Mouse (Mus musculus) induced T-regulatory cell, adult 2 months (primary cell): Measurements from ENCODE around the gene Rap1b.

Experiments
- DNase-seq: peaks from one replicate; pipeline ENCODE4 v3.0.0-alpha.2; 2012; ENCODE audit warnings: low read depth

Gene Rap1b

DNA sequence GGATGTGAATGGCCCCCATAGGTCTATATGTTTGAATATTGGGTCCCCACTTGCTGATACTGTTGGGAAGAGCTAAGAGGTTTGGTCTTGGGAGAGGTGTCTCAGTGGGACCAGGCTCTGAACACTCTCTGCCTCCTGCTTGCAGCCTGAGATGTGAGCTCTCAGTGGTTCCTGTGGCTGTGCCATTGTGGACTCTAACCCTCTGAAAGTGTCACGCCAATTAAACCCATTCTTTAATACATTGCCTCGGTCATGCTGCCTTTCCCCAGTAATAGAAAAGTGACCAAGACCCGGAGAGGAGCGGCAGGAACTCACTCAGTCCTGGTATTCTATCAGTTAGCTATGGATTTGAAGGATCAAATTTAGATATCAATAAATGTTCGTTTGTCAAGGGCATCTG is 12.4 kb upstream of the Rap1b start:
- no peak for DNase-seq

DNA sequence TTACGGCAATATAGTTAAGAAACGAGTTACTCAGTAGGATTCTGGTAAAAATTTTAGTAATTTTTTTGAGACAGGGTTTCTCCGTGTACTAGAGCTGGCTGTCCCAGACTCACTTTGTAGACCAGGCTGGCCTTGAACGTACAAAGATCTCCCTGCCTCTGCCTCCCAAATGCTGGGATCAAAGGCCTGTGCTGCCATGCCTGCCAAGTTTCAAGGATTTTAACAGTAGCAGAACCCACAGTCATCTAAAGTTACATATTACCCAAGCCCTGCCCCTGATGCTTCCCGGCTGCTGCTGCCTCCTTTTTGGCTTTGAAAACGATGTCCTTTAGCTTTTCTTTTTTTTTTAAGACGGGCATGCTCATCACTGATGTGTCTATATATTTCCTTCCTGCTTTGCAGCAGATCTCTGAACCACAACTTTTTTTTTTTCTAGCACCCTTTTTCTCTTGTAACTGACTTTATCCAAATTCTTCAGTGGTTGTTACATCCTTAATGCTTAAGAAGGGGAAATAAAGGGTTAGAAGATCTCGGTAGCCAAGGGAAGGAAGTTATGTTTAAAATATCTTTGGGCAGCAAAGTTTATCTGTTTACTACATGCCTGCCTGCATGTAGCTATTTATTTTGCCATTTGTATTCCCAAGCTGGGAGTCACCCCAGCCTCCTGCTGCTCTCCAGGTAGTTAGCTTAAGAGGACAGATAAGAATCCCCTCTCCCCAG is 10.3 kb upstream of the Rap1b start:
- peak; percentile 57 for DNase-seq

DNA sequence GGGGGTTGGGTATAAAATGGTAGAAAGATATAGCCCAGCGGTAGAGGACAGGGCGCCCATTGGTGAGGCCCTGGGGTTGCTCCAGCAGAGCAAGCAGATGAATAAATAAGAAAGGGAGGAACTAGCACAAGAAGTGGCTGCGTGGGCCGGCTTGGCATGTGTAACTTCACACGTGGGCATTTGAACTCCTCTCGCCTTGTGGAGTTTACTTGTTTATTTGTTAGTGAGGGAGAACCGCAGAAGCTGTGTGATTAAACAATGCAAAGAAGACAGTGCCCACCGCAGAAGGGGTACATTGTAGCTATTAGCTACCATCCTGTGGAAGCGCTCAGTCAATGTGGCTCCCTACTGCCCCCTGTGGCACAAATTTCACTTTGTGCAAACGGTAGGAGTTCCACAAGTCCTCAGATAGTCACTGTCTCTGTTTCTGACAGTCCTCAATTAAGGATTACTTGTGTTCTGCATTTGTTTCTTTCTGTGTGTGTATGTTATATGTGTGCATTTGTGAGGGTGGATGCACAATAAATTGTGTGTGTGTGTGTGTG is 6.9 kb upstream of the Rap1b start:
- peak; percentile 42 for DNase-seq

DNA sequence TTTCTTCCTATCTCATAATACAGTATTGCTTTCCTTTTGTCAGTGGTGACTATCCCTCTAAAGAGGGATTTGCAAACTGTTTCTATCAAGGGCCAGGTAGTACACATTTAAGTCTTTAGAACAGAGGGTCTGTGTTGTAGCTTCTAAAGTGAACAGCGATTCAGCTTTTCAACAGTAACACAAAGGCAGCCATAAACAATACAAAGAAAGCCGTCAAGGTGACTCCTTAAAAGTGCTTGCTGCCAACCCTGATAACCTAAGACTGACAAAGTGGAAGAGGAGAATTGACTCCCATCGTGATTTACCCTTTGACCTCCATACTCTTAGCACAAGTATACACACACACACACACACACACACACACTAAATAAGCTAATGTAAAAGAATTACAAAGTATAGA is 3.1 kb upstream of the Rap1b start:
- DNase-seq: no peak

DNA sequence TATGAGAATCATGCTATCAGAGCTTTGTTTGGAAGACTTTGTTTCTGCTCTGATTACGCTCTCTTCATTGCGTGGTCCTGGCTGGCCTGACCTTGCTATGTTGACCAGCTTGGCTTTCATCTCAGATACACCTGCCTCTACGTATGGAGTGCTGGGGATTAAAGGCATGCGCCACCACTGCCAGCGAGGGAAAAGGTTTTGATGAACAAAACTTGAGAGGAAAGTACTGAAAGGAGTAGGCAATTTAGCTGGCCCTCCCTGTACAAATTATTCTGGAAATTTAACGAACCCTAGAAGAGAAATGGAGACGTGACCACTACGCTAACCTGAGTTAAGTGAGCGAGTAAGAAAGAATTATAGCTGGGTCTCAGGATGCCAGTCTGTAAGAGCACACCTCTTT is 961 bp upstream of the Rap1b start:
- no peak for DNase-seq

DNA sequence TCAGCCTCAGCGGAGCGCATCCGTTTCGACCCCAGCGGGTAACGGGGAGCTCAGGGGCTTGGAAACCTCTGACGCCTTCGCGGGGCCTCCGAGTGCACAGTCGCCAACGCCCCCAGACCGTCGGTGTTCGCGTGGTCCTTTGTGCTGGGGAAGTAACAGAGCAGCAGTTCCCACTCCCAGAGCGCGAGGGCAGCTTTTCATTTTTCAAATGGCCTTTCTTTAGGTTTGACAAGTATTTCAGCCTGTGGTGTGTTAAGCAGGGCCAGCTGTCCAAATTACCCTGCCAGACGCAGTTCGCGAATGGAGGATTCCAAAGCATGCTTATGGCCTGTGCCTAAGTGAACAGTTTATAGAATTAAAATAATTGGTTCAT is 411 bp upstream of the Rap1b start:
- DNase-seq: no peak

DNA sequence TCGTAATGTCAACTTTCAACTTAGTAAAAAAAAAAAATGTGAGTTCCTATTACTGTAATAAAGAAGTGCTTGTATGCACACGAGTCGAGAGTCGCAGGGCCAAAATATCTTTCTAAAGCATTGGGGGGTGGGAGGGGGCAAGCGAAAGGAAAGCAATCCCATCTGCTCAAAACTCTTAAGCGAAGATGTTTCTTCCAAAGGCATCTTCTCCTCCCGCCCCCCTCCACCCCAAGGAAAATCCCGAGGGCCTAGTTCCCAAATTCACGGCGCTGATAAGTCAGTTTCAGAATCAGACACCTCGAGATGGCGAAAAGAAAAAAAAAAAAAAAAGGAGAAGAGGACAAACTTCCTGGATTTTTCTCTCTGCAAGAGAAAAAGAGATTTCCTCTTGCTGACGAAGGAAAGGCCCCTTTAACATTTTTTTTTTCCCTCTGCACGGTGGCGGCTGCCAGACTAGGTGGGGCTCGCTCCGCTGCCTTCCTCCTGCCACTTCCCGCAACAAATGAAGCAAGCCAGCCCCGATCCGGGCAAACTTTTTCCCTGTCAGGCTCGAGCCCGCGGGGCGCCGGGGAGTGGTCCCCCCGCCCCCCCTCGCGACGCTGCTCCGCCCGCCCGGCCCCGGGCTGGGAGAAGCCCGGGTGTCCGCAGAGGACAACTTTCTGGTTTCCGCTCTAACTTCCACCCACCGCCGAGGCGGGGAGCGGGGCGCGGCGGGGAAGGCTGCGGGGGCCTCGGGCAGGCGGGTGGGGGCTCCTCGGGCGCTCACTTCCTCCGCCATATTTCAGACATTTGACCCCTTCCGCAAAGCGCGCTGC is 846 bp downstream of the Rap1b start:
- peak; percentile 78 for DNase-seq

DNA sequence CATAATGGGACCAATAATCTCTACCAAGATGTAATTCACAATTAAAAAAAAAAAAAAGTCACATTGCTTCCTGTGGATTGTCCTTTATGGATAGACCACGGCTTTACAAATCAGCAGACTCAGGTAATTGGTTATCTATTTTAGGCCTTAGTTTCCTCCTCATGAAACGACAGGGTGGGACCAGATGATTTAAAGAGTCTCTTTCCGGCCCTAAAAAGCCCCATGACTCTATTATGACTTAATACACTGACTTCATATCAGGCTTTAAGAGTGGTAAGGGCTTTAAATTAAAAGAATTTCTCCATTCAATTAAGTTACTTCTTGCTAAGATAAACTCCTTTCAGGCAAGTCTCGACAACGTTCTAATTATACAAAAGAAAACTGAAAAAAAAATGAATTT is 1.6 kb downstream of the Rap1b start:
- DNase-seq: peak; percentile 80

DNA sequence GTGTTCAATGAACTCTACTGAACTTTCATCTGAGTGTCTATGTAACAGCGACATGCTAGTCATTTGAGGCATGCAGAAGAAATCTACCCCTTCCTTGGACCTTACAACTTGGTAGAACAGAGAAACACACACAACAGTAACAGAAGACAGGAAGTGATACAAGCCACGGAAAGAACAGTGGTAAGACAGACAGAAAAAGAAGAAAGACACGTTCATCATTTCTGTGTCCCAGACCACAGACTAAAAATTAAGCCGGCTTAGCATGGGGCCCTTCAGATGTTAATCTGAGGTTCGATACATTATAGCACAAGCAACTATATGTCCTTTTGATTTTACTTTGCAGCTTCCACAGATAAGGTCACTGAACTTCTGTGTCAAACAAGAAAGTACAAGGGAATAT is 2.1 kb downstream of the Rap1b start:
- peak; percentile 86 for DNase-seq

DNA sequence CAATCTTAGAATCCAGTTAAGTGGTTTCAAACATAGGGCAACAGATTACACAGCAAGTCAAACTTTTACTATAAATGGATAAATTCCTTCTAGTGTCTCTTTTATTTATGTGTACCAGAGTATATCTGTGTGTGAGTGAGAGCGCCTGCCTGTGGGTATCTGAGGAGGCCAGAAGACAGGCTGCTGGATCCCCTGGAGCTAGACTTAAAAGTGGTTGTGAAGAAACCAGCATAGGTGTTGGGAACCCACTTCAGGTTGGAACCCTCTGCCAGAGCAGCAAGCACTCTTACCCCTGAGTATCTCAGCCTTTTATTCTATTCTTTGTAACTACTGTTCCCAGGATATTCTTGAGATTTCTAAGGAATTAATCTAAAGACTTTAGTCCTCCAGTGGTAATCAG is 4.1 kb downstream of the Rap1b start:
- no peak for DNase-seq

DNA sequence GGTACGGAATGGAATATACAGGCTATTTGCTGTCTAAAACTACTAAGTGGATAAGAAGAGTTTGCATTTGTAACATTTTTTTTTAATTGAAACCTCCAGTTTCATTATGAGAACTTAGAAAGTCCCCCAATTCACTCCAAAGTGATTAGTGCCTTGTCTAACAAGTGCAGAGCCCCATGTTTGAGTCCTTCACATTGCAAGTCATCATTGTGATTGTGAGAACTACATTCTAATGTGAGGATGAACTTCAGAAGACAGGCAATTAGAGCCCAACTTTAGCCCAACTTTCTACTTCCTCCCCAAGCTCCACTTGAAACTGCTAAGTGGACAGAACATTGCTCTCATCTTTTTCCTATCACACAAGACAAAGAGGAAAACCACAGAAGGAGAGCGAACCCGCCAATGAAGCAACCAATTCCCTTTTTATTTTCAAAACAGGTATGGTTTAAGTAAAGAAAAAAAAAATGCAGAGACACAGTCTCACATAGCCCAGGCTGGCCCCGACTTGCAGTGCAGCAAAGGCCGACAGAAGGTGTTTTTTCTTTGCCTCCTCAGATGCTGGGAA is 5.3 kb downstream of the Rap1b start:
- peak; percentile 77 for DNase-seq

DNA sequence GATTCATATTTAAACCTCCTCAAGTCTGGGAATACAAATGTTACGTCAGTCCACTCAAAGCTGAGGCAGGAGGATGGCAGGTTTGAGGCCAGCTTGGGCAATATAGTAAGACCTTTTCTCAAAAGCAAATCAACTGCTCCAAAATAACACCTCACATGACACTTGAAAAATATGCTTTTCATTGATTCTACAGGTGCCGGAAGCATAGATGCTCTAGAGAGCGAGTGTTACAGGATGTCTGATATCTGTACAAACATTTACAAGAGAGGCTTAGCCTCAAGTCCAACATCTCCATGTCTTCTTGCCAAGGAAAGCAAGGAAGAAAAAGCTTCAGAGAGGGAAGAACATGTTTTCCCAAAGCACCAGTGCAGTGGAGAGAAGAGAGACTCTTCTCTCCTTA is 6.1 kb downstream of the Rap1b start:
- DNase-seq: peak; percentile 66

DNA sequence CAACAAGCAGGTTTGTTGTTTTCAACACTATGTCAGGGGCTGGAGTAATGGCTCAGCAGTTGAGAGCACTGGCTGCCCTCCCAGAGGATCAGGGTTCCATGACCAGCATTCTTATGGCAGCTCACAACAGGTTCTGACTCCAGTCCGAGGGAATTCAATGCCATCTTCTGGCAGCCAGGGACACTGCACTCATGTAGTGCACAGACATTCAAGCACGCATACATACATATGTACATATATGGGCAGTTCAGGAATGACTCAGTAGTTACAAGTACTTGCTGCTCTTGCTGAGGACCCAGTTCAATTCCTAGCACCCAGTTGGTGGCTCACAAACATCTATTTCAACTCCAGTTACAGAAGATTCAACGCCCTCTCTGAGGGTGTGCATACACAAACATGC is 6.9 kb downstream of the Rap1b start:
- DNase-seq: peak; percentile 71

DNA sequence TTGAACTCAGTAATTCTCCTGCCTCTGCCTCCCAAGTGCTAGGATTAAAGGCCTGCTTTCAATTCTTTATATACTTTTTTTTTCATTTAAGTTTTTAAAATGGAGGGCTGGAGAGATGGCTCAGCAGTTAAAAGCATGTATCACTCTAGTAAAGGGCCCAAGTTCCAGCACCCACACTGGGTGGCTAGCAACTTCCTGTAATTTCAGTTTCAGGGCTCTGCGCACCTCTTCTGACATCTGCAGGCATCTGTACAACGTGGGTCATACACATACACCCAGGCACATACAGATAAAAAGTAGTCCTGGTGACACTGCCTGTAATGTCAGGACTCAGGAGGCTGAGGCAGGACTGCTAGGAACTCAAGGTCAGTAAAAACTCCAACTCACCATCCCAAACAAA is 9.5 kb downstream of the Rap1b start:
- peak; percentile 76 for DNase-seq

DNA sequence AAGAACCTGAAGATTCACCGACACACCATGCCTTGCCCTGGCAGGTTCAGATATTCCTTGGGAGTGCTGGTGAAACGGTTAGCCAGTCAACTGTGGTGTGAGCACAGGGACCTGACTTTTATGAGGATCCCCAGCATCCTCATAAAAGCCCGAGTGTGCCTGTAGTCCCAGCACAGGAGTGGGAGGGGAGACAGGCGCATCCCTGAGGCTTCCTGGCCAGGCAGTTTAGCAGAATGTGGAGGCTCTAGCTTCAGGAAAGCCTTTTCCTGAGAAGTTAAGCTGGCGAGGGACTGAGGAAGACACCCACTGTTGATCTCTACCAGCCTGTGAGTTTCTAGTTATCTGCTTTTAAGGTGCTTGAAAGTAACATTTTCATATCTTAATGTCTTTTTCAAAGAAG is 10.4 kb downstream of the Rap1b start:
- no peak for DNase-seq

DNA sequence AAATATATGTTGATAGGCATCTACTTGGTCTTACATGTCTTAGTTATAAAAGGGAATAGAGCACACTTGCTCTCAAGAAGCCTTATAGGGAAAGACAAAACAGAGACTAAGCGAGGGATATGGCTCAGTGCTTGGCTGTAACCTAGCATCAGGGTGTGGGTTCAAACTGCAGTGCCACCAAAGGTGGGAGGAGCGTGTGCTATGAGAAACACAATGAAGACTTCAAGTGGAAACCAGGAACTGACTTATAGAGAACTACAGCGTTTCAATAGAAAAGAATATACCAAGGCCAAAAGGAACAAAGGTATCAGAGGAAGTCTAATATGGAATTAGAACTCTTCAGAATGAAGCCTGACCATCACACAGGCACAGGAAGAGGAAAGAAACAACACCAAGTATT is 15.0 kb downstream of the Rap1b start:
- DNase-seq: peak; percentile 70

DNA sequence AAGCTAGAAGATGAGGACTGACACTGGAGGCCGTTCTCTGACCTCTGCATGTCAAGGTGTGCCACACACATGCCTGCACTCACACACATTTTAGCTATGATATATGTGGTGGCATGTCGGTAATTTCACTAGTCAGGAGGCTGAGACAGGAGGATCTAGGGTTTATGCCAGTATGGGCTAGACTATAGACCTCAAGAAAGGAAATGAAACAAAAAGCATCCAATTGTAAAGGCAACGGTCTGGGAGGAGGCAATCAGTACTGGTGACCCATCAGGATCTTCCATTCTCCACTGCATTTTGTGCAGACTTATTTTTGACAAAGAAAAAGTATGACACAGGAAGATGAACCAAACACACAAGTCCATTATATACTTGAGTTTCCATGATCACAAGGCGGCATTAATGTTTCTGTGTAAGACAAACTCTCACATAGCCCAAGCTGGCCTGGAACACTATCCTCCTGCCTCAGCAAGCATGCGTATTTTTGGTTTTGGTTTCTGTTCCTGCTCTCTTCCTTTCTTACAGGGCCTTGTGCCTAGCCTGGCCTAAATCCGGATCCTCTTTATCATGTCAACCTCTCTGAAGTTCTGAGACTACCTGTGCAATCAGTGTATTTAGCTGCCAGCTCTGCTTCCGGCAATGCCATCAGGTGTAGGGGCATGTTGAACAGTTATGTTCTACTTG is 16.2 kb downstream of the Rap1b start:
- DNase-seq: peak; percentile 83

DNA sequence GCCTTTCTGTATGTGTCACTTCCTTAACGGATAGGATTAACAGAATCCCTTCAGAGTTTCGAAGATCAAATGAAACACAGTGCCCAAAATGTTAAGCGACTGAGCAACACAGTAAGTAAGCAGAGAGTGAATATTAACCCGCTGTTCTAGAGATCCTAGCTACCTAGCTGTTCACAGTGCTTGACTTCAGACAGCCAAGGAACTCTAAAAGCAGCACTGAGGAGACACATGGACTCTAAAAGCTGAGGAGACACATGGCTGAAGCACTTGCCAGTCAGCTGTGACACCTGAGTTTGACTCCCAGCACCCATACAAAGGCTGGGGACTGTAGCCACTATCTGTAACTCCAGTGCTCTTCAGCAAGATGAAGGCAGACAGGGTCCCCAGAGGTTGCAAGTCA is 16.8 kb downstream of the Rap1b start:
- no peak for DNase-seq

DNA sequence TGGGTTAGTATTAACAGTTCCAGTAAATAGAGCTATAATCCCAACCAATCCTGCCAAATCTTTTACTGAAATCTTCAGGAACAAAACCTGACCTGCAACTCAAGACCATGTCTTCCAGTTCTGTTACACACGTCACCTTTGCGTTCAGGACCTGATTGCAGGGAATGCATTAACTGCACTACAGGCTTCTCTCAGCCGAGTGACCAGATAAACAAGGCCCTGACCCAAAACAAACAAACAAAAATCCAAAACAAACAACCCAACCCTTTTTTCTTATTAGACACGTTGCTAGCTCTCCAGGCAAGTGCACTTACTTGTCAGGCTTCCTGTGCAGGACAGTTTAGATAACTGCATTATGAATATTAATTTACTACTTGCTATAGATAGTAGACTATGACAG is 17.3 kb downstream of the Rap1b start:
- DNase-seq: no peak

DNA sequence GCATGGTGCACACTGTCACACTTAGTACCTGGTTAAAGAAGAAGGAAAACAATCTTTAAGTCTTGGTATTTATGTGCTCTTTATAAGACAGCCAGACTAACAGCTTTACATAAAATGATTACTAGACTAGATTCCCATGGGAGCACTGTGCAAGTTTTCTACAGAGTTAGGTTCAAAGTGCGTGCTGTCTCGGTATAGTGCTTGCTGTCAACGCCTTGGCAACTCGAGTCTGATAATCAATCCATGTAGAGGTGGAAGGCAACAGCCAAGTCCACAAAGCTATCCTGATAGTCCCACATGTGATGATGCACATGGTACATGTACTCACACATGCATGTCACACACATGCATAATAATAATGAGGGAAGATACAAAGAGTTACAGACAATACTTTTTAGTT is 21.2 kb downstream of the Rap1b start:
- DNase-seq: no peak

DNA sequence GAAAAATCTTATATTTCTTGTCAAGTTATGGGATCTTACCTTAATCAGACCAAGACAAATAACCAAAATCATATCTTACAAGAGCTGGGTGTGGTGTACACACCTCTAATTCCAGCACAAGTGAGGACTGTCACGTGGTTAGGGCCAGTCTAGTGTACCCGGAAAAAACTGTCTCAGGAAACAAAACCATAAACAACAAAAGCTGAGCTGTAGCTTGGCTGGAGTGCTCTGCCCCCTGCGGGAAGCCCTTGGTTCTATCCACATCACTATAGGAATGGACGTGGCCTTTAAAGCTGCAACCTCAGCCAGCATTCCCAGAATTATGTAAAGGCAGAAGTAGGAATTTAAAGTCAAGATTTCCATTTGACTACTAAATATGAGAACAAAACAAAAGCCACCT is 21.7 kb downstream of the Rap1b start:
- no peak for DNase-seq

DNA sequence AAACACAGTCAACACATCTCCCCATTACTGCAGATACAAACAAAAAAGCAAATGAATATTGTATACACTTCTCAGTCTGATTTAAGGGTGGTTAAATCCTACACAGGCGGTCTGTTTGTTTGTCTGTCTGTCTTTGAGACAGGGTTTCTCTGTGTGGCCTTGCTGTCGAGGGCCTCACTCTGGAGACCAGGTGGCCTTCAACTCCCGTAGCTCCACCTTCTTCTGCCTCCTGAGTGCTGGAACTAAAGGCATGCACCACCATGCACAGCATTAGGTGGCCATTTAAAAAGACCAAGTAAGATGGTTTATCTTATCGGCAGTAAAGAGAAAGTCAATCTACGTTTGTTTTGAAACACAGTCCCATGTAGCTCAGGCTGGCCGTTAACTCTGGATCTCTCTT is 22.5 kb downstream of the Rap1b start:
- DNase-seq: no peak

DNA sequence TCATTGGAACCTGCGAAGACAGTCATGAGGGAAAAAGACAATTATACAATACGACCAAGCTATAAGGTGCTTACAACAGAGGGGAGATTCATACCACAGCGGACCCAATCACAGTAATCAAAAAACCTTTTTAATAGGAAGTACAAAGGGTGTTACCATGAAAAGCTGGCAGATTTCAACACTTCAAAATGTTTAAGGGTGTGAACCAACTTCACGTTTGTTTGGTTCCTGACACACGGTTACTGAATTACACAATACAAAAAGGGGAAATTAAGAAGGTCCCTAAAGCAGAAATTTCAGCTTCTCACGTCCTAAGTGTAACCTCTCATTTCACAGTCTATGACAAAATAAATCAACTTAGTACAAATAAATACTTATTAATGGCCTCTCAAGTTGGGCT is 27.2 kb downstream of the Rap1b start:
- no peak for DNase-seq
